Mouse (Mus musculus) heart, adult 11 months (tissue): ENCODE results near the gene Kif20b.
A peak's percentile ranks its signal among the peaks of the same experiment; 100 is the strongest.

Experiments used
- DNase-seq: peaks from one replicate; pipeline ENCODE4 v3.0.0; 2022

Kif20b gene

DNA sequence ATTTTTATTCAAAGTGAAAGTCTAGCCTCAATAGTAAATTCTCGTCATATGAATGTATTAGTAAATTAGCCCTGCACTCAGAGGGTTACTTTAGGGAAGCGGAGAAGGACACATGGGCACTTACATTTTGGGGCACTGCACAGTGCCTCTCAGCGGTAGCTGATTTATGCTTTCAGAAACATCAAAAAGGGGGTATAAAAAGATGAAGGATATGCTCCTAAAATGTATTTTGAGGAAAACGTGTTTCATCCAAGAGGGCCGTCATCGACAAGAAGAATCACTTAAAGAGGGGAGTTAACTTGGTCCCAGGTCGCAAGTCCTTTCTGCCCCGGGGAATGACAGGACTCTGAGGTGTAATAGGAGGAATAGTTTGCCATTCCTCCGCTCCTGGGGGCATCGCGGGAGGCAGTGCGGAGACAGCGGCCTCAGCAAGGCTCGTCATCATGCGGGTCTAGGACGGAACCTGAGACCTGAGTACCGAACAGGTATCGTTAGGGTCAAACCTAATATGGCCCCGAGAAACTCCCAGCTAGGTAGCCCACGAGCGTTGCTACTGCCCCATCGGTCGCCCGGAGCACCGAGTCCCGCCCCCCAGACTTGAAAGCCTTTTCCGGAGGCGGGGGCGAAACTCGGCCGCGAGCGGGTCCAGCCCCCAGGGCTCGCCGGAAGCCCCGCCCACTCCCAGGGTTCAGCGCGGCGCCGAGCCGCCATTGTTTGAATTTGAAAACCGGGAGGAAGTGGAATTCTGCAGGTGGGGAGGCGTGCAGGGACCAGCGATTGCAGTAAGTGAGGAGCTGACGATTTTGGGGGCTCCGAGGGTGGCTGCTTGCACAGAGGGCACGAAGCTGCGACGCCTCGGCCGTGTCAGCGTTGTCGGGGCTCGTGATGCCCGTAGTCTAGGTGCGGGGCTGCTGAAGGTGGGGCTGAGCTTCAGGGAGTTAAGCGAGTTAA, at the start of gene Kif20b:
Kif20b (plus strand) TSS at position 710 of the 951 bp plus-strand sequence.
- DNase-seq = peak; percentile 99

DNA sequence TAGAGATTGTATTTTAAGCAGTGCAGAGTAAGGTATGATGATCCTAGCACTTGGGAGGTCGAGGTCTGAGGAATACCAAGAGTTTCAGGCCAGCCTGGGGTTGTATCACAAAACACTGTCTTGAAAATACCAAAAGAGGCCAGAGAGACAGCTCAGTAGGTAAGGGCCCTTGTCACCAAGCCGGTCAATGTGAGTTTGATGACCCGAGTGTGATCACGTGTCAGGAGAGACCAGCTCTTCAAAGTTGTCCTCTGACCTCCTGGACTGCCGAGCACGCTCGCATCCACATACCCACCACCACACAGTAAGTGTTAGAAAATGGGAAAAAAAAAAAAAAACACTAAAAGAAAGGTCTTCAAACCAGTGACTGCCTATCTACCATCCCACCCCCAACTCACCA, 45.5 kb upstream of the Kif20b start:
- DNase-seq = peak; percentile 79

DNA sequence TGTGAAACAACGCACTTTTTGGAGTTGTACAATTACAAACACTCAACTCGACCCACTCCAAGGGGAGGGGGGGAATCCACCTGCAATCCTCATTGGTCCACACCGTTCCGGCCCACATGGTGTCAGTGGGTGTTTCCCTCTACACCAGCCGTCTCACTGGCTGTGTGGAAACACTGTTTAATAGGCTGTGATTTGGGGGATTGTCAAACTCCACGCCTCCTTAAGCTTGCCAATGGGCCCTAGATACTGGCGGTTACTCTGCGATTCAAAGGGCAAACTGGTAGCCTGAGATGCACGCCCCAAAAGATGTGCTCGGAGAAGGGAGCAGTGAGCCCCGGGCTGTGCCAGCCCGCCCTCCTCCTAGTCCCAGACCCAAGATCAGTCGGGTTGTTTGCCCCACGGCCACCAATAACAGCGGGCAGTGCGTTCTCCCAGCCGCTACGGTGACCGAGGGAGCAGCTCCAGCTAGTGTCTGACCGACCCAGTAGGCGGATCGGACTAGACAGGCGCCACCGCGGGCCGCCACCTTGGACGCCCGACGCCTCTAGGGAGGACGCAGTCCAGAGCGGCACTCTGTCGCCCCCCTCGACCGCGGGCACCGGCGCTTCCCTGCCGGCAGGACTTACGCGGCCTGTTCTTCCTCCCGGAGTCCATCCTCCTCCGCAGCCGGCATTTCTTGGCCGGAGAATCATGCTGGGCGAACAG, 44.1 kb upstream of the Kif20b start:
- DNase-seq = peak; percentile 99

DNA sequence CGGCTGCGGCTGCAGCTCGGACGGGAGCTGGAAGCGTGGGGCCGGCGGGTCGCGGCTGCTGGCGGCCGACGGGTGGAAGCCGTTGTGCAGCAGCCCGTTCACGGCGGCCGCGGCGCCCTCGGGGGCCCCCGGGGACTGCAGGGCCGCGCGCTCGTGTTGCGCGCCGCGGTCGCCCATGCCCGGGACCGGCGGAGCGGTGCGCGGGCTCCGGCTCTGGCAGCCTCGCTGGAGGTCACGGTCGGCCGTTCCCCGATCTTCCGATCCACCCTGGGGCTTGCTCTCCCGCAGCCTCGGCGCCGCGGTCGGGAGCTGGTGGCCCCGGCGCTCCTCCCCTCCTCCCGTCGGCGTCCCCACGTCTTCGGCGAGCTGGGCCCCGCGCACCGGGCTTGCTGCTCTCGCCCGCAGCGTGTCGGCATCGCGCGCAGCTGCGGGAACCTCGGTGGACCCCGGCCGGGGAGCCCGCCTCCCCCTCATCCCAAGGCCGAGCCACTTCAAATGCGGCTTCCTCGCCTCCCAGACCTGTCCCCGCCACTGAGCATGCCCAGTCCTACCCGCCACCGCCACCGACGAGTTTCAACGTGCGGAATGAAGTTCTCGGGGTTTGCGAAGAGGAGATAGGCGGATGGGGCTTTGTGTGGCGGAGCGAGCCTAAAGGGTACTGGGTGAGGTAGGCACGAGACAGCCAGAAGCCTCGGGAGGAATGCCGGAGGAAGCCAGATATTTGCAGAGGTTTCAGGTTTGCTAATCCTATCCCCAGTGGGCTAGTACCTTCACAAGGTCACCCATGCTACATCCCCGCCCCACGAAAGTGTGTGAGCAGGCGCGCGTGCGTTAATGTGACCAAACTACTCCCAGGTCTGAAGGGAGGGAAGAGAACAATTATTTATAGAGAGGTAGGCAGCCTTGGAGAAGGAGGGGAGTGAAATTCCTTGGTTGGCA, 43.3 kb upstream of the Kif20b start, which contains the start of gene Pank1:
Pank1 (minus strand) TSS at position 853 of the 939 bp plus-strand sequence.
- peak; percentile 98 for DNase-seq

DNA sequence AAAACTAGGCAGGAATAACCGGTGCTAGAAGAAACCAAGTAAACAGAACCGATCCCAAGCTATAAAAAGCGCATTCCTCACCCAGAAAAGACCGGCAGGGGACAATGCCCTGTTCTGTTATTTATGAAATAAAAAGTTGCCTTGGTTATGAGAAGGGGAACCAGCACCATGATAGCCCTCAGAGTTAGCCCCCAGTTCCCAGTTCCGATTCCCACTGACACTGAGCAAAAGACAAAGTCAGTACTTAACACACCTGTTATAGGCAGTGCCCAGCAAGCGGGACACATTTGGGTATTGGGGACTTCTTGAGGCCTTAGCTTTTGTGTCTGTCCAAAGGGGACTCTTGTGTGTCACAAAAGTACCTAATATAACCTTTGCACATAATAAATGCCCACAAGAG, 42.5 kb upstream of the Kif20b start:
- DNase-seq = no peak

DNA sequence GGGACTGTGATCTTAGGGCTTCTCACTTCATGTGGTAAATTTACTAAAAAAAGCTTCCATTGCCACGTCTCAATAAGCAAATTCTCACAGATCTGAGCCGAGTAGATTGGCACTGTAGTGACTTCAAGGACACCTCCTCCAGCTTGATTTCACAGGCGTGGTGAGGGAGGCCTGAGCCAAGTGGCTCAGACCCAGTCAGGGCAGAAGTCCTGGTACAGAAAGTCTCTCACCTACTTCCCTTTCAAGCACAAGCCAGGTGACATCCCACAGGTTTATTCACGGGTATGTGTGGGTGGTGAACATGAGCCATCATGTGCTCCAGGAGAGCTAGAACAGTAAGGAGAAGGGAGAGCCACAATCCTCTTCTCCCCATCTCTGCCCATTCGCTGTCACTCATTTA, 41.0 kb upstream of the Kif20b start:
- DNase-seq = peak; percentile 93

DNA sequence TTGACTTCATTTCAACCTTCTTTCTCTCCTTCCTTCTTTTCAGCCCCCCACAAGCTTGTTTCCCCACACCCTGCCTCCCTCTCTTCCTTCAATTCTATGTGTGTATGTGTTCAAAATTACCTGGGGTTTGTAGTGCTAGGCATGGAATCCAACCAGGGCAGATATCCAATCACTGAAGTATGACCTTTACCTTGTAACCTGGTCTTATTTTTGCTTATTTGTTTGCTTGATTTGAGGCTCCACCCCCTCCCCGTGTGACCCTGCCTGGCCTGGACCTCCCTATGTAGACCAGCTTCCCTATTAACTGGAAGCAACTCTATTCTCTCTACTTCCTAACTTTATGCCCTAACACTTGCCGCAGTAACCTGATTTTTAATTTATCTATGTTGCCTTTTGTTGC, 39.7 kb upstream of the Kif20b start:
- no peak for DNase-seq

DNA sequence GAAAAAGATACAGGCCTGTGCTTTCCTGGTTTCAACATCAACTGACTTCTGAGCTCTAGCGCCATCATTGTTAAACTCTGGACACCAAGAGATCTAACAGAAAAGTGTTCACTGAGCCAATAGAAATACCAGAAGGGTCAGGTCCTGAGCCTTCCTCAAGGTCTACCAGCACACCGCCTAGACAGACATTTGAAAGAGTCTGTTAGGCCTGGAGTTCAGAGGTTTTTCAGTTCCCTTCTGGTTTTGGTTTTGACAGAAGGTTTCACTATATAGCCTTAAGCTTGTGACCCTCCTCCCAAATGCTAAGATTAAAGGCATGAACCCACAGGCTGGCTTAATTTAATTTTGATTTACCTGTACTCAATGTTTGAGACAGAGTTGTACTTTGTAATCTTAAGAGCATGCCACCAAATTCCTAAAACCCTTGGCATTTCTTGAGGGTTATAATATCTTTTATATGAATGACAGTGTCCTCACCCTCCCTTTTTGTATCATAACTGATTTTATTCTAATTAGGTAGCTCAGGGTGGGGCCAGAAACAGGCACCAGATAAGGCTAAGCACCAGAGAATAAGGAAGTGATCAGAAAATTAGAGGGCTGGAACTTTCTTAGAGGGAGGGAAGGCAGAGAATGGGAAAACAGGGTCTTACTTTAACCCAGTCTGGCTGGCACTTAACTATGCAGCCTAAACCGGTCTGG, 38.5 kb upstream of the Kif20b start:
- DNase-seq = no peak

DNA sequence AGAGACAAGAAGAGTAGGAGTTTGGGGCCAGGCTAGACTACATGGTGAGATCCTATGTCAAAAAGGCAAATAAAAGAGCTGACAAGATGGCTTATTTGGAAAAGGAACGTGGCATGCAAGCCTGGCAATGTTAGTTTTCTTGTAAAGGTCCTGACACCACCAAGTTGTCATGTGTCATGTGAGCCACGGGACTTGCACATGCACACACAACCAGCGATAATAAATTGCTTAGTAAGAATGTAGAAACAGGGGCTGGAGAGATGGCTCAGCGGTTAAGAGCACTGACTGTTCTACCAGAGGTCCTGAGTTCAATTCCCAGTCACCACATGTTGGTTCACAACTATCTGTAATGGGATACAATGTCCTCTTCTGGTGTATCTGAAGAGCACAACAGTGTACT, 35.8 kb upstream of the Kif20b start:
- peak; percentile 74 for DNase-seq

DNA sequence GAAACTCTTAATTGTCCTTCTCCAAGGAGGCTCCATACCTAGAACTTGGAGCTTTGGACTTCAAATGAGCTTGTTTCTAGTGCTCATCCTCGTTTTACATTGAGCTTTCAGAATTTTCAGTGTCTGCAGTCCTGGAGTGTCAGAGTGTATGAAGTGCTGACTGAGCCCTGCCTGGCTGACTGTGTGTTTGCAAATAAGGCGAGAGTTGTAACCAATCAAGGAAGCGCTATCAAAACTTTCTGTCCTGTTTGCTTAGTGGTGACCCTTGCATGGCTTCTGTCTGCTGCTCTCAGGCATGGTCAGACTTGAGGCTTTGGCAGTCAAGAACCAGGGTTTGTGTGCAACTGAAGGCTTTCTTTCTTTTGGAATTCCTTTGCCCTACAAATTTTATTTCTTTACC, 31.2 kb upstream of the Kif20b start:
- peak; percentile 66 for DNase-seq

DNA sequence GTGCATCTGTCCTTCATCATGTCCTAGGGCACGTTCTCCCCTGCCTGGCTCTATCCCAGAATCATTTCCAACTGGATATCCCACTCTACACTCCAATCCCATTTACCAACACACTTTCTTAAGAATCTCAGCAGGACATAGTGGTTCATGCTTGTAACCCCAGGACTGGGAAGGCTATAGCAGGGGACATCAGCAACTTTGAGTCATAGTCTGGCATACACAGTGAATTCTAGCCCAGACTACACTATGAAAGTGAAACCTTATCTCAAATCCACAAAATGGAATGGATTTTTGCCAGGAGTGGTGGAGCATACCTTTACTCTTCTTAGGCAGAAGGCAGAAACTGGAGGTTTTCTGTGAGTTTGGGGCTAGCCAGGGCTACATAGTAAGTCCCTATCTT, 30.6 kb upstream of the Kif20b start:
- peak; percentile 36 for DNase-seq

DNA sequence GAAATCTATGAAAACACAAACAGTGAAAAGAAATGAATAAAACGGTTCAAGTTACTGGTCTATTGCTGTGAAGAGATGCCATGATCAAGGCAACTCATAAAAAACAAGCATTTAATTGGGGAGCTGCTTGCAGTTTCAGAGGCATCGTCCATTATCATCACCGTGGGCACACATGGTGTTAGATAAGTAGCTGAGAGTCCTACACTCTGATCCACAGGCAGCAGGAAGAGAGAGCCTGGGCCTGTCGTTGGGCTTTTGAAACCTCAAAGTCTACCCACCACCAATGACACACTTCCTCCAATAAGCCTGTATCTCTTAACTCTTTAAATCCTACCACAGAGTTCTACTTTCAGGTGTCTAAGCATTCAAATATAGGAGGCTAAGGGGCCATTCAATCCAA, 27.1 kb upstream of the Kif20b start:
- no peak for DNase-seq

DNA sequence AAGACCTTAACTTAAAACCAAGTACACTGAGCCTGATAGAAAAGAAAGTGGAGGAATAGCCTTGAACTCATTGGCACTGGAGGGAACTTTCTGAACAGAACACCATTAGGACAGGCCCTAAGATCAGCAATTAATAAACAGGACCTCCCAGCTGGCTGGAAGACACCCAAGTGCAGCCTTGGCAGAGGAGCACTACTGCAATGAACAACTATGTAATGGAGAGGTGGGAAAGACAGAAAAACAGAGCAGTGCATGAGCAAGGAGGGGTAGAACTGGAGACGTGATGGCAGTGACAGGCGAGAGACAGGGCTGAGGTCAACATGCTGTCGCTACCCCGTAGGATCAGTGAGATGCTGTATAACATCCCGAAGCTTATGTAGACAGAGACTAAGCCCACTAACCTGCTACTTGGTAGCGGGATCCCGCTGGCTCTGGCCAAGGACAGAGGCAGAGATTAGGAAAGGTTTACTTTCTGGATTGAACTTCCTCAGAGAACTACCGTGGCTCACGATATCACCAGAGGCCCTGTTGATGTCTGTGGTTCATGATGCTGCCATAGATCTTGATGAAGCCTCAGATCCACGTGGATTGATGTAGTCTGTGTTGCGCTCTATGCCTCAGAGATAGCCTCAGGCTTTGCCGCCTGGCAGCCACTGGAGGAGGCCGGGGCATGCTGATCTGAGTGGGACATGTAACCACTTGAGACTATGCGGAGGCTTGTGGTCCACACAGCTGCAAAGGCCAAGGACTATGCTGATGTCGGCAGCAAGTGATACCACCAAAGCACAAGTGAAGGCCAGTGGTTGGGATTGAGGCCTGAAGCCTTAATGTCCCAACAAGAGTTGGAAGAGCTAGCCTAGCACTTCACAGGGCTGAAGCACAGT, 24.8 kb upstream of the Kif20b start:
- peak; percentile 85 for DNase-seq

DNA sequence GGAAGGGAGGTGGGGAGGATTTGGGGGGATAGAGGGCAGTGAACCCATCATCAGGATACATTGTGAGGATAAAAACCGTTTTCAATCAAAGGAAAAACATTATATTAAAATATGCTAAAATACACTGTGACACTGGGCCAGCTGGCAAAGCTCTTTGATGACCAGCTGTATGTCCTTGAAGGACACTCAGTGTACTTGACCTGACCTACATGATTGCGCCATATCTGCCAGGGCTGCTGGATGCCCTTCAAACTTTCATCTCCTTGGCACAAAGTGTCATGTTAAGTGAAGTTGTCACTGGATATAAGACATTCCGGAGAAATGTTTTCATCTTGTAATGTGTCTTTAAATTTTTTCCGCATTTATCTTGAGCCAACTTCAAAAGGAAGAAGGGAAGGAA, 23.2 kb upstream of the Kif20b start:
- peak; percentile 77 for DNase-seq

DNA sequence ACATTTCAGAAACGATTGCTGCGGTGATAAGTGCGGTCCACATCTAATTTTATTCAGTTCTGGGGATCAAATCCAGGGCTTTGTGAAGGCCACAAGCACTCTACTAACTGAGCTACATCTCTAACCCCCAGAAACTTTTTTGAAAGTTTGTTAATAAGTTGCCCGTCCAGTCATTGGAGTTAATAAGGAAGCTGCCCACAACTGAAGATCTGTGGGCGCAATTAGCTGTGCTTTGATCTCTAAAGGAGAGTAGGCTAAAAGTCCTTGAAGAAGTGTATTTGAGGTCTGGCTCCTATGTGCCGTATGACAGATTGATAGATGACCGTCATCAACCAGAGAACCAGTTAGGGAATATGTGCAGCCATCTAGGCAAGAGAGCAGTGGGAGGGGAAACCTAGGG, 20.9 kb upstream of the Kif20b start:
- no peak for DNase-seq

DNA sequence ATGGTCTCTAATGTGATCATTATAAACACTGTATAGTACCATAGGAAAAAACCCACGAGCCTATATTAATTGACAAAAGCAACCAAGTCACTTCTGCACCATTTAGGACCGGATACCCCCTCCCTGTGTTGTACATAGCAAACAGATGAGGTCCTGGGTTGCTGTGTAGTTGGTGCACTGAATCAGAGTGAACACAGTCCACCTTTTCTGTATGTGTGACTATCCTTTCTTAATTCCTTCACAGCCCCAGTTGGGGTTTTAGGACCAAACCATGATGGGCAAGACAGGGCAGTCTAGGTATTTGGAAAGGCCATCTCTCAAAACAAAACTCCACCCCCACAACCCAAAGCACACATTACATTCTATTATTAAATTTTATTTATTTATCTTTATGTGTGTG, 20.4 kb upstream of the Kif20b start:
- peak; percentile 62 for DNase-seq

DNA sequence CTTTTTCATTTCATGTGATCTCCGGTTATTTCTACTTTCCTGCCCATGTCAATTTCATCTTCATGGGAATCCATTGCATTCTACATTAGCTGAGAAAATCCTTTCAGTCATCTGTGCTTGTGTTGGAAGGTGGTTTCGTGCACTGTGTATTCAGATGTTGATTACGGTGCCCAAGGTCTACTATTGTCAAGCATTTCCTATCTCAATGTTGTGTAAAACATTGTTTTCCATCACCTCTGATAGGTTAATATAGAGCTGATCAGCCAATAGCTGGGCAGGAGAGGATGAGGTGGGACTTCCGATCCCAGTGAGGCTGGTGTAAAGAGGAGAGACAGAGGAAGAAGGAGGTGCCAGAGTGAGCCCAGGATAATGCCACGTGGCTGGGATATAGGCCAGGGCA, 18.1 kb upstream of the Kif20b start:
- no peak for DNase-seq

DNA sequence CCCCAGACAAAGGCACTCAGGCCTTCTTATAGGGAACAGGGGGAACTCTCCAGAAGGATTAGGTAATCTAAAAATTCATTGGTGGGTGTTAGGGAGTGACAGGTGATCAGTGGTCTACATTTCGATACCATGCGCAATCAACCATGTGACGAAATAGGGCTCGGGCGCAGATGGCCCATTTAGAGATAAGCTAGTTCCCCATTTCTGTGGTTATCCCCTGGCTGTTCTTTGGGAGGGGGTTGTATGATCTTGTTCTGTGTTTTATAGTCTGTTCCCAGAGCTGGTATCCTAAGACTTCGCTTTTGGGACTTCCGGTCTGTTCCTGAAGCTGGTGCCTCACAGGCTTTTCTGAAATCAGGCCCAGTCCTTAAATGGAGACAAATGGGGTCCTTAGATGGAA, 16.7 kb upstream of the Kif20b start:
- no peak for DNase-seq

DNA sequence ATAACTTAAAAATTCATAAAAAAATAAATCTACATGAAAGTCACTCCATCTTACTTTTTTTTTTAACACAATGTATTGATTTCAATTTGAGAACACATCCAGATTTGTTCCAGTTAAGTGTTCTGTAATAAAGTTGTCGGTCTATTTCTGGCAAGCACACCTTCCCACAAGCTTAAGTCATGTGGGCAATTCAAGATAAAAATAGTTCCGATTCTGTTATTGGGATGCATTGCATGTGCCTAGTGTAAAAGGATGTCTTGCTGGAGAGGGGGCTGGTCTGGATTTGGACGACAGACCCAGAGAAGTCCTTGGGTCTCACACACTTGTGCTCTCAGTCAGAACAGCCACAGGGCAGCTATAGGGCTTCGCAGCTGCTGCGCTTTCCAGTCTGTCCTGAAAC, 15.4 kb upstream of the Kif20b start:
- DNase-seq = no peak

DNA sequence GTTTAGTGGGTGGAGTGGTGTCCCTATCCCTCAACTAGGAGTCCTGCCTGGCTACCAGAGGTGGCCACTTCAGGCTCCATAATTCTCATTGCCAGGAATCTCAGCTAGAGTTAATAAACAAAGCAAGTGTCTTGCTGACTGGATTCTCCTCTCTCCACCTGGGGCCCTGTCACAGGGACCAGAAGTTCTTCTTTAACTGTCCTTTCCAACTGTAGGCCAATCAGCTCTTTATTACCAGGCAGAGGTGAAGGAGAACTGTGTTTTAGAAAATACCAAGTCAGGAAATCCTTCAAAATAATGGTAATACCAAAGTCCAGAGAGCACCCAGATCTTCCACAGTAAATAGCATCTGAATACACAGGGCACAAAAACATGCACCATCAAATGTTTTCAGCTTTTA, 9.8 kb upstream of the Kif20b start:
- DNase-seq = no peak

DNA sequence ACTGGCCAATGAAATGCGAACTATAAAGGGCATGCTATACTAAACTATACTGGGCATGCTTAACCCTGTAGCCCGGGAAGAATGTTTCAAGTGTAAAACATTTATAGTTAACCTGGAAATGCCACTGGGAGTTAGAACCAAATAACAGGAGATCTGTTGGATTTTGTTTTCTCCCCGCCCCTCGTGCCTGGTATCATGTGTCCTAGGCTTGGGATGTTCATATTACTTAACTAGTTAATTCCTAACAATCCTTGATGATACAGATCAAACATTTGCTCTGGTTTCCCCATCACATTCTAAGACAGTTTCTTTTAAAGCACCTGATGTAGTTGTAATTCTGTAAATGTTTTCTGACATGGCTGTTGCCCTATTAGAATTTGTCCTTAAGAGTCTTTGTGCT, 2.1 kb upstream of the Kif20b start:
- DNase-seq = no peak
